Mouse (Mus musculus) CH12.LX (cell line): ENCODE data around the gene Ski.

Experiments used
- BHLHE40 ChIP-seq: IDR thresholded peaks from 2 replicates; pipeline ENCODE4 v1.6.1; 2011; ENCODE audit warnings: mild to moderate bottlenecking, low read depth, low read length, improper control_type of control experiment
- CTCF ChIP-seq, 2 experiments: IDR thresholded peaks in 1 of 2; conservative IDR thresholded peaks in 1 of 2; 2 replicates each; pipeline ENCODE4 v1.5.1; 2011 to 2012; ENCODE audit warnings: low read depth in 2 of 2, low read length in 2 of 2, improper control_type of control experiment in 1 of 2, inconsistent platforms in 1 of 2, mild to moderate bottlenecking in 1 of 2, moderate library complexity in 1 of 2
- ELF1 ChIP-seq: IDR thresholded peaks from 2 replicates; pipeline ENCODE4 v1.6.1; 2014; ENCODE audit warnings: low read depth, mild to moderate bottlenecking, inconsistent platforms, low read length, improper control_type of control experiment
- EP300 ChIP-seq: IDR thresholded peaks from 2 replicates; pipeline ENCODE4 v1.6.1; 2011; ENCODE audit warnings: low read length, improper control_type of control experiment
- JUND ChIP-seq: conservative IDR thresholded peaks from 2 replicates; pipeline ENCODE4 v1.6.1; 2011; ENCODE audit warnings: low read depth, low read length, improper control_type of control experiment
- POLR2AphosphoS2 ChIP-seq: IDR thresholded peaks from 2 replicates; pipeline ENCODE4 v1.6.1; 2011; ENCODE audit warnings: low read depth, low read length, improper control_type of control experiment
- TCF12 ChIP-seq: IDR thresholded peaks from 2 replicates; pipeline ENCODE4 v1.6.1; 2014; ENCODE audit warnings: low read depth, mild to moderate bottlenecking, inconsistent platforms, low read length, improper control_type of control experiment

- TF ChIP-seq ELF1: no peak
- TF ChIP-seq BHLHE40: no peak
- no peak for TF ChIP-seq TCF12
- TF ChIP-seq CTCF (conservative IDR thresholded peaks at IDR 0.05 in 1 of 2, IDR thresholded peaks at IDR 0.05 in 1 of 2; ENCODE audit: low read depth in 2 of 2, low read length in 2 of 2): no peak
- no peak for TF ChIP-seq JUND
- TF ChIP-seq EP300: no peak
- no peak for TF ChIP-seq POLR2AphosphoS2
Observed at GRCm38 (mm10) chr4:155246691-155247105, 24.3 kb upstream of the Ski start.
